Mouse (Mus musculus) CD8-positive naive resting alpha-beta T cell, adult 57 days (primary cell): Measurements from ENCODE around the gene Eif2b5. TPM values are rescaled to one million over a fixed set of nuclear protein-coding genes. Genes with fewer than 3 reads are reported as not detected.

Experiments
- total RNA-seq: library from RNA; stranded (reverse); gene quantifications from one replicate; pipeline ENCODE4 v1.2.4, GENCODE M21; 2023

Gene Eif2b5
- 37.4 TPM for total RNA-seq

DNA sequence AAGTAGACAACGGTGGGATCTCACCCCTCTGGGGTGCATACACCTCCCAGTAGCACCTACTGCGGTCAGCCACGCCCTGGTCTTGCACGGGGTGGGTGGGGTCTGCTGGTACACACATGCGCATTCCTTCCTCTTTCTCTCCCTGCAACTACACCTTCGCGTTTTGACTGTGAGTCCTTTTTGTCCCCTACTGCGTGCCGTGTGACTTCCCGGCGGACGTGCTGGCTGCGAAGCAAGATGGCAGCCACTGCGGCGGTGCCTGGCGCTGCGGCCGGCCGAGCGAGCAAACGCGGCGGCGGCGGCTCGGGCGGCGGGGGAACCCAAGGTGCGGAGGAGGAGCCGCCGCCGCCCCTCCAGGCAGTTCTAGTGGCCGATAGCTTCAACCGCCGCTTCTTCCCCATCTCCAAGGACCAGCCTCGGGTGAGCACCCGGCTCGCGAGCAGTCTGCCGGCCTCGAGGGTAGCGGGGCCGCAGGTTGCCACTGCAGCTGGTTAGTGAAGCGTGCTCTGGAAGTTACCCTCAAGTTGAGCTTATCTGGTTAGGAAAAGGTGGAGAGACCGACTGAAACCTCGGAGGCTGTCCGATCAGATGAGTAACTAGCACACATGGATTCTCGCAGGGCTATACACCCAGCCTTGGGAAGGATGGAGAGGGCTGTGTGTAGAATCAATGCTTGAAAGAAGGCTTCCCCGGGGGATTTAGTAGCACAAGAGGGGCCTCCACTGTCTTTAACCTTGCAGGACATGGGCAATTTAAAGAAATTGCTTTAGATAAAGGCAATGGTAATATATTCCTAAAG is at the start of gene Eif2b5:
Gene Eif2b5 (plus strand): TSS at position 141 of the 799 bp plus-strand sequence.

DNA sequence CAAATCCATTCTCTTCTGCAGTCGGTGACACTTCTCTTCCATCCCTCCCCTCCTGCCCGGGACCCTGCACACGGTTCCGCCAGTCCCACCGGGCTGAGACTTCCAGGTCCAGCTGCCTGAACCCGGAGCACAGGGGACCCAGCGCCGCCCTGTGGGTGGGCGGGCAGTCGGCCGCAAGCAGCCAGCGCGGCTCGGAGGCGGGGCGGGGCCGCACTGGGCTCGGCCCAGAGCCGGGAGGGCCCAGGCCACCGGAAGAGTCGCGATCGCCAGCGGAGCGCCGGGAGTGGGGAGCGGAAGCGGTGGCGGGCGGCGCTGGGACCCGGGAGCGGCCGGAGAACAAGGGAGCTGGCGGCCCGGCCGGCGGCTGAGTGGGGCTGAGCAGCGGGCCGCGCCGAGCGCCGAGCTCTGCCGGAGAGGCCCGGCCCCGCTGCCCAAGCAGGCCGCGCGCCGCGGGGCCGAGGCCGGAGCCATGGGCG is 18.1 kb downstream of the Eif2b5 start, which contains the start of gene Dvl3:
Gene Dvl3 (plus strand): TSS at position 257 of the 476 bp plus-strand sequence.

DNA sequence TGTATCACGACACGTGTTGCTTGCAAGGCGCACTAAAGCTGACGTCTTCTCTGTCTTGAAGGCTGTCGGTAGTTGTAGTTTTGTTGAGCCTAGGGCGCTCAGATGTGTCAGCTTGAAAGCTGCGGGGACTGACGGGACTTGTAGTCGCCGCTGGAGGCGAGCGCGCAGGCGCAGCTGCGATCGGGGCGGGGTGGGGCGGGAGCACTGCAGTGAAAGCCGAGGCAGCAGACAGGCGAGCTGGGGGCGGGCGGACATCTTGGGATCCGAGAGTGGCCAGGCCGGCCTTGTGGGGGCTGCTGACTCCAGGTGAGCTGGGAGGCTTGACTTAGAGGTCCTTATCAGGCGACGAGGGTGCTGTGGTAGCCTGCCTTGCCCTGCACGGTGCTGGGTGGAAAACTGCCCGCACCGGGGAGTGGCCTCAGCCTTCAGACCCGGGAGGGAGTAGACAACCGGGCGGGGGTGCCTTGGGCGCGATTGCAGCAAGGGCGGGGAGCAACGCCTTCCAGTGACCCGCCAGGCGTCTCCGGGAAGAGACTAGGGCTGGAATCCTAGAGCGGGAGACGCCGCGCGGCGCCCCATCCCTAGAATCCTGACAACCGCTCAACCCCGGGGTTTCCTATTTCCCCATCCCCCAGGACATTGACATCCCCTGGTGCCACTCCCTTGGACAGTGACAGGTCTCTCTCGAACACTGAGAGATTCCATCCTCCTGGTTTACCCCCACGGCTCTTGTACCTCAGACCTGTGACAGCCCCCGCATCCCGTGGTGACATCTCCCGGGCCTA is 36.9 kb downstream of the Eif2b5 start, which contains the start of gene Ap2m1:
Gene Ap2m1 (plus strand): TSS at position 183 of the 785 bp plus-strand sequence.

DNA sequence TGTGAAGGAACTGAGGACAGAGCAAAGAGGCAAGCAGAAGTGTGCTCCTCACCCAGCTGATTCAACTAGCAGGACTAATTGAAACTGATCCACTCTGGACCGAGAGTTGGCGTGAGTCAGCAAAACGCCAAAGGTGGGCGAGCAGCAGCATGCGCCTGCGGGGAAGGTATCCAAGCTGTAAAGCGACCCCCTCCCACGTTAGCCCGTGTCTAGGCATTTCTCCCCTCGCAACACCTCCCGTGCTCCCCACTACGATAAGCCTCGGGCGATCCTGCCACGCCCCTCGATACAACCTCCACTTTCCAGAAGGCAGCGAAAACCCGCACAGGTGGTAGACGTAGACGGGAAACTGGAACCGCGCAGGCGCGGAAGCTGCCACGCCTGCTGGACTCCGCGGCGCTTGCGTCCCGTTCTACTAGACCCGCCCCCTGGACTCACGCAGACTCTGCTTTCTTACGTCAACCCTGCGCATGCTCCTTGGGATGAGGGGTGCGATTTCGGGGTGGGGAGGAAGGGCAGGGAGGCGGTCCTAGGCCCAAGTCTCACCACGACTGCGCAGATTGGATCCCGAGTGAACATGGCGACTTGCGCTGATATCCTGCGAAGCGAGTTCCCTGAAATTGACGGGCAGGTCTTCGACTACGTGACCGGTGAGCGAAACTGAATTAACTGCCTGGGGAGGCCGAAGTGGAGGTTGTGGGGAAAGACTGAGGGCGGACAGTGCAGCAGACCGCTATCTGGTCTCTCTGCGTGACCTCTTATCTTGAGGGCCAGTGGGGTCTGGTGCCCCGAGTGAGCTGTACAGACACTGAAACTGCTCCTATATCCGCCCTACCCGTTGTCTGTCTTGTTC is 49.7 kb downstream of the Eif2b5 start, which contains the start of gene Abcf3:
Gene Abcf3 (plus strand): TSS at position 482 of the 853 bp plus-strand sequence.

Other genes starting within 250 kb of the Eif2b5 start
- gene Parl, start 196.4 kb upstream of the Eif2b5 start, total RNA-seq, result 82.8 TPM
- gene Cyp2ab1, start 173.4 kb upstream of the Eif2b5 start, total RNA-seq, result not detected
- 77.7 TPM for gene Abcc5, start 72.4 kb upstream of the Eif2b5 start, total RNA-seq
- gene Dvl3, start 18.2 kb downstream of the Eif2b5 start, total RNA-seq, result 41.3 TPM
- gene Ap2m1, start 36.7 kb downstream of the Eif2b5 start, total RNA-seq, result 174 TPM
- gene Abcf3, start 49.8 kb downstream of the Eif2b5 start, total RNA-seq, result 82.8 TPM
- gene Vwa5b2, start 90.7 kb downstream of the Eif2b5 start, total RNA-seq, result 0.40 TPM
- 8.0 TPM for gene Eef1akmt4, start 112.8 kb downstream of the Eif2b5 start, total RNA-seq
- not detected for gene Gm49333, start 112.8 kb downstream of the Eif2b5 start, total RNA-seq
- 14.0 TPM for gene Alg3, start 112.9 kb downstream of the Eif2b5 start, total RNA-seq
- not detected for gene Camk2n2, start 122.5 kb downstream of the Eif2b5 start, total RNA-seq
- not detected for gene Ece2, start 131.0 kb downstream of the Eif2b5 start, total RNA-seq
- 100 TPM for gene Psmd2, start 152.8 kb downstream of the Eif2b5 start, total RNA-seq
- 284 TPM for gene Eif4g1, start 169.5 kb downstream of the Eif2b5 start, total RNA-seq
- gene Fam131a, start 194.4 kb downstream of the Eif2b5 start, total RNA-seq, result 2.0 TPM
- gene Polr2h, start 218.8 kb downstream of the Eif2b5 start, total RNA-seq, result 24.2 TPM
- gene Clcn2, start 218.9 kb downstream of the Eif2b5 start, total RNA-seq, result 4.2 TPM
- not detected for gene Chrd, start 234.3 kb downstream of the Eif2b5 start, total RNA-seq
- not detected for gene Thpo, start 235.7 kb downstream of the Eif2b5 start, total RNA-seq